Mouse (Mus musculus) megakaryocyte, embryonic 14.5 days (primary cell): ENCODE measurements around the gene Ccnt1.

Experiments used
- FLI1 ChIP-seq: IDR thresholded peaks from 2 replicates; pipeline ENCODE4 v1.6.1; 2012; ENCODE audit warnings: low read length, inconsistent platforms, mixed read lengths
- GATA1 ChIP-seq: IDR thresholded peaks from 3 replicates; pipeline ENCODE4 v1.6.1; 2012; ENCODE audit warnings: mixed read lengths, low read length, inconsistent platforms, borderline replicate concordance

- no peak for TF ChIP-seq GATA1
- no peak for TF ChIP-seq FLI1
These were observed 44.7 kb downstream of the Ccnt1 start for GRCm38 (mm10) chr15:98526057-98526456.
